Mouse (Mus musculus) lung, embryonic 14.5 days (tissue): Measurements from ENCODE around the gene Tex2. TPM values are rescaled to one million over a fixed set of nuclear protein-coding genes. Genes with fewer than 3 reads are reported as not detected.
A peak's percentile ranks its signal among the peaks of the same experiment; 100 is the strongest.
"Not testable (repeated sequence)": the region's sequence is repeated elsewhere in the genome, so short reads cannot be mapped to it uniquely, and the experiment has no call there.

Experiments used
- ATAC-seq: fragments of 200-750 bp; cut with Nextera tagmentation; 2 replicates; pipeline ENCODE4 v1.8.0; 2017; ENCODE audit warnings: mild to moderate bottlenecking, moderate TSS enrichment, moderate library complexity; ENCODE audit not compliant: insufficient read depth
- DNase-seq: peaks from one replicate; pipeline ENCODE4 v3.0.0-alpha.2; 2015
- H3K27ac ChIP-seq: fragments of 300-500 bp; sonication (generic); 2 replicates; pipeline ENCODE4 v1.5.1; 2014; ENCODE audit warnings: low read depth, mild to moderate bottlenecking, moderate library complexity
- H3K27me3 ChIP-seq: fragments of 300-500 bp; sonication (generic); 2 replicates; pipeline ENCODE4 v1.6.1; 2014; ENCODE audit warnings: low read length, control low read depth; ENCODE audit not compliant: insufficient read depth
- H3K36me3 ChIP-seq: fragments of 300-500 bp; sonication (generic); 2 replicates; pipeline ENCODE4 v1.6.1; 2014; ENCODE audit warnings: control low read depth; ENCODE audit not compliant: insufficient read depth
- H3K4me1 ChIP-seq: fragments of 300-500 bp; sonication (generic); 2 replicates; pipeline ENCODE4 v1.6.1; 2014; ENCODE audit warnings: antibody characterized with exemption, control low read depth; ENCODE audit not compliant: insufficient read depth
- H3K4me2 ChIP-seq: fragments of 300-500 bp; sonication (generic); 2 replicates; pipeline ENCODE4 v1.6.1; 2014; ENCODE audit warnings: mild to moderate bottlenecking
- H3K4me3 ChIP-seq: fragments of 300-500 bp; sonication (generic); 2 replicates; pipeline ENCODE4 v1.5.1; 2014; ENCODE audit warnings: low read depth, low read length
- H3K9ac ChIP-seq: fragments of 300-500 bp; sonication (generic); 2 replicates; pipeline ENCODE4 v1.6.1; 2014
- H3K9me3 ChIP-seq: fragments of 300-500 bp; sonication (generic); 2 replicates; pipeline ENCODE4 v1.6.1; 2016; ENCODE audit warnings: low read depth, low read length, control low read depth
- CTCF ChIP-seq: IDR thresholded peaks from 2 replicates; pipeline ENCODE4 v1.5.1; 2016; ENCODE audit warnings: antibody characterized with exemption, low read depth
- WGBS: fragments of 180-500 bp; shearing (Covaris S2); extraction: QIAGEN DNeasy Blood & Tissue Kit; methylation state at CpG from one replicate; pipeline ENCODE4 v1.1.7; 2014; 5-methylcytosine and 5-hydroxymethylcytosine counted together
- polyA plus RNA-seq: library from polyadenylated mRNA; unstranded; fragments of >200 nt; fragmentation: Nextera tagmentation; extraction: Ambion mirVana; gene quantifications from 2 replicates; pipeline ENCODE4 v1.2.1, GENCODE M21; 2014

The Tex2 gene
- 10.9 and 11.3 TPM in 2 replicates for polyA plus RNA-seq

DNA sequence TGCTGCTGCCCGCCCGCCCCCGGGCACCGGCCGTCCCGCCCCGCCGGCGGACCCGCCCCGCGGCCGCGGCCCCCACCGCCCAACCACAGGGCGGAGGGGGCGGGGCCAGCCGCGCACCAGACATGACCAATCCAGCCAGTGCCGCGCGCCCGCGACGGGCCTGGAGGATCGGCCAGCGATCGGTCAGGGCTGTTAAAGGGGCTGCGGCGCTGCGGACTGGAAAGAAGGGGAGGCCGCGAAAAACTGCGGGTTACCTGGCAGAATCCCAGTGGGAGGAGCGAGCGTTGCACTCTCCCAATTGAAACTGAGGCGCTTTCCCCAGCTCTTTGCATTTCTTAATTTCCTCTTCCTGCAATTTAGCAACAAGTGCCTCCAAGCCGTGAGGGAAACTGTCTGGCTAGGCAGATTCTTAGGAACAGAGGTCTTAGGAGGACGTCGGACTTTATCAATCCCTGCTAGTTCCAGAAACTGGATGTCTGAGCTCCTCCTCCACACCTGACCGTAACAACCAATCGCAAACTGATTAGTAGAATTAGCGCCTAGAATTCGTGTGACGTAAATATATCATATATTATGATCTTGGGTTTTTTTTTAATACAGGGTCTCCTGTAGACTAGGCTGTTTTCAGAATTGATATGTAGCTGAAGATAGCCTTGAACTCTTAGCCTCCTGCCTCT lies at the start of gene Tex2:
Gene Tex2 (minus strand): TSS at position 463 of the 677 bp plus-strand sequence.
- DNase-seq = peak; percentile 97
- H3K4me2 ChIP-seq = peak within 1 kb of the TSS; percentile 91
- no peaks in the 10 kb centered on the region for H3K9me3 ChIP-seq
- under 1% methylated on average over 38 of the region's 45 CpGs for WGBS
- H3K36me3 ChIP-seq = no peaks in the 10 kb centered on the region
- no peaks in the 10 kb centered on the region for H3K27me3 ChIP-seq
- peak within 1 kb of the TSS; percentile 98 for H3K4me3 ChIP-seq
- H3K9ac ChIP-seq = peak within 1 kb of the TSS; percentile 89
- peak; percentile 98 for ATAC-seq
- H3K4me1 ChIP-seq = peaks cover 6% of the 10 kb centered on the region
- no peak for TF ChIP-seq CTCF
- peak within 1 kb of the TSS; percentile 80 for H3K27ac ChIP-seq

- ATAC-seq (no peak), DNase-seq (no peak)
- TF ChIP-seq CTCF = no peak
- H3K9ac ChIP-seq = no peak overlapping the region
- no peaks in the 10 kb centered on the region for H3K36me3 ChIP-seq
- H3K9me3 ChIP-seq = no peaks in the 10 kb centered on the region
- H3K27ac ChIP-seq = no peak overlapping the region
- H3K4me1 ChIP-seq = peaks cover 24% of the 10 kb centered on the region
- no peaks in the 10 kb centered on the region for H3K27me3 ChIP-seq
- WGBS = 84% methylated on average over 10 of the region's 11 CpGs
- no peak overlapping the region for H3K4me3 ChIP-seq
- H3K4me2 ChIP-seq = no peak overlapping the region
These were observed 49.6 kb upstream of the Tex2 start for GRCm38 (mm10) chr11:106662634-106663407.

GRCm38 (mm10) chr11:106660453-106661081 lies 47.3 kb upstream of the Tex2 start:
- peak overlapping the region; percentile 11; the same call in 1 of the 2 replicates for H3K9ac ChIP-seq
- no peaks in the 10 kb centered on the region for H3K9me3 ChIP-seq
- peaks cover 28% of the 10 kb centered on the region for H3K4me1 ChIP-seq
- H3K36me3 ChIP-seq = no peaks in the 10 kb centered on the region
- H3K27me3 ChIP-seq = no peaks in the 10 kb centered on the region
- peak overlapping the region; percentile 92 for H3K27ac ChIP-seq
- peak overlapping the region; percentile 12; the same call in 1 of the 2 replicates for H3K4me2 ChIP-seq
- DNase-seq (peak; percentile 73), ATAC-seq (0 out of 2 replicates have a peak, but pooled peaks have one; percentile 12)
- no peak for TF ChIP-seq CTCF
- H3K4me3 ChIP-seq = no peak overlapping the region
- 62% methylated on average over 13 of the region's 13 CpGs for WGBS

DNA sequence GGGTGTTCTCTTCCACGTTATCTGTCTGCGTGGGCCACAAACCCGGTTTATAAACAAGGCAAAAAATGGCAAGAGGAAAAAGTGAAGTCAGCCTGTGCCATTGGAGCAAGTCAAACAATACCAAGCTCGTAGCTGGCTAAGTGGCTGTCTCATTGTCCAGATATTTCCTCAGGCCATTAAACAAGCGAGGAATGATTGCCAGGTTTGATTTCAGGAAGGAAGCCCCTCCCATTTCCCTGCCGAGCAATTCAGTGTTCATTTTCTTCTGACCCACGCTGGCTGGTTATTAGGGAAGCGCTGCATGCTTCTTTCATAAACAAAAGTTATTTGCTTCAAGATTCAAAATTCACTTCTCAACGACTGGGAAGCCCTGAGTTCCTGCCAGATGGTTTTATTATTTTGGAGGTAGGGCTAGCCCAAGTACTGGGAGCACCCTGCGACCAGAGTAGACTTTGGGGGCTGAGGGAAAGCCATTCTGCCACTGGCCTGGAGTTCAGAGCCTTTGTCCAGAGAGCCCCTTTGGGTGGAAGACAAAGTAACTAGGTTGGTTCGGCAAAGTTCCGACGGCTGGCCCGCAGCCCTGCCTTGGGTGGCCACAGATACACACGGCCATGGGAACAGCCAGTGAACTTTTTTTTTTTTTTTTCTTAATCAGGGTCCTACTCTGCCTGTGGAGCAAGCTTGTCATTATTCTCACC lies 46.5 kb upstream of the Tex2 start:
- 37% methylated on average over 15 of the region's 15 CpGs for WGBS
- no peak for ATAC-seq
- Histone ChIP-seq H3K4me3 (no peak overlapping the region), H3K27ac (peak overlapping the region; percentile 92), H3K4me1 (peaks cover 28% of the 10 kb centered on the region), H3K9ac (peak overlapping the region; percentile 11; the same call in 1 of the 2 replicates), H3K27me3 (no peaks in the 10 kb centered on the region), H3K4me2 (no peak overlapping the region), H3K36me3 (no peaks in the 10 kb centered on the region), H3K9me3 (no peaks in the 10 kb centered on the region)
- TF ChIP-seq CTCF = no peak
- DNase-seq = peak; percentile 85

- peak overlapping the region; percentile 88 for H3K27ac ChIP-seq
- DNase-seq (peak; percentile 96), ATAC-seq (peak; percentile 86)
- 10% methylated on average over 14 of the region's 14 CpGs for WGBS
- no peaks in the 10 kb centered on the region for H3K27me3 ChIP-seq
- peak overlapping the region; percentile 10; the same call in 1 of the 2 replicates for H3K4me2 ChIP-seq
- H3K9me3 ChIP-seq = no peaks in the 10 kb centered on the region
- no peak overlapping the region for H3K4me3 ChIP-seq
- peaks cover 25% of the 10 kb centered on the region for H3K4me1 ChIP-seq
- no peaks in the 10 kb centered on the region for H3K36me3 ChIP-seq
- TF ChIP-seq CTCF = no peak
- peak overlapping the region; percentile 4 for H3K9ac ChIP-seq
These were observed 45.0 kb upstream of the Tex2 start for GRCm38 (mm10) chr11:106658051-106658880.

DNA sequence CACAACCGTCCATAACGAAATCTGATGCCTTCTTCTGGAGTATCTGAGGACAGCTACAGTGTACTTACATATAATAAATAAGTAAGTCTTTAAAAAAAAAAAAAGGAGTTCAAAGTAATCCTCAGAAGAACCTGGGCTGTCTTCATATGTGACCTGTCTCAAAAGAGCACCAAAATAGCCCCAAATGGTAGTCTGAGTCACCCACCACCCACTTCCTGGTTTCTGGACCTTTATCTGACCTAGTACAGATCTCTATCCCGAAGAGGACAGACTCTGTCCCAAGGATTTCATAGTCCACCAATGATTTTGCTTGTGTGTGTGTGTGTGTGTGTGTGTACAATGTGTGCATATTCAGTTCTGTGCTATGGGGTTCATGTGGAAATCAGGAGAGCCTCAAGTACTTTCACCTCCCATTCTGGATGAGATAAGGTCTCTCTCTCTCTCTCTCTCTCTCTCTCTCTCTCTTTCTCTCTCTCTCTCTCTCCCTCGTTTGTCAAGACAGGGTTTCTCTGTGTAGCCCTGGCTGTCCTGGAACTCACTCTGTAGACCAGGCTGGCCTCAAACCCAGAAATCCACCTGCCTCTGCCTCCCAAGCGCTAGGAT lies 43.8 kb upstream of the Tex2 start:
- 76% methylated on average over 5 of the region's 5 CpGs for WGBS
- not testable (repeated sequence) for H3K9me3 ChIP-seq, H3K4me2 ChIP-seq, H3K36me3 ChIP-seq, ATAC-seq, DNase-seq, H3K9ac ChIP-seq, H3K4me3 ChIP-seq, H3K27me3 ChIP-seq
- H3K4me1 ChIP-seq = peaks cover 25% of the 10 kb centered on the region
- peak overlapping the region; percentile 88 for H3K27ac ChIP-seq
